Mouse (Mus musculus) small intestine, adult 2 months (tissue): ENCODE results near the gene Scrn3.

Source experiments
- CTCF ChIP-seq: fragments of 200-500 bp; IDR thresholded peaks from 2 replicates; pipeline ENCODE4 v1.5.1; 2012; ENCODE audit warnings: low read depth, mild to moderate bottlenecking, control low read depth, inconsistent platforms, low read length, moderate library complexity, mixed read lengths; ENCODE audit not compliant: insufficient replicate concordance, insufficient read length; ENCODE audit errors: extremely low read depth
- POLR2A ChIP-seq: fragments of 200-500 bp; IDR thresholded peaks from 2 replicates; pipeline ENCODE4 v1.6.1; 2012; ENCODE audit warnings: low read depth, mild to moderate bottlenecking, control low read depth, inconsistent platforms, low read length, moderate library complexity

DNA sequence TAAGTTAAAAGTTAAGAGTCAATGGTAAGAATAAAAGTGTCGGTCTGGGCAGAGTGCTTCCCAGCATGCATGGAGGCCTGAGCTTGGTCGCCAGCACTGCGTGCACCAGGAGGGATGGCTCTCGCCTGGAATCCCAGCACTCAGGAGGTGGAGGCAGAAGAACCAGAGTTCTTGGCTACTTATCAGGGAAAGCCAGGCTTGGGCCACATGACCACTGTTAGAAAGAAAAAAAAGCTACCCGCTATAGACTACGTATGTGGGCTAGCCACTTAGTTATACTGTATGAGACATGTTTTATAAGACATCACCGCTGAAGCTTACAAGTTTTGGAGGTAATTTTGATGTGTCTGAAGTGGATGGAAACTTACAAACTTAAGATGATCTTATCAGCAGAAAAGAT is 14.2 kb upstream of the Scrn3 start:
- TF ChIP-seq POLR2A, result no peak
- no peak for TF ChIP-seq CTCF
